Mouse (Mus musculus): Measurements from ENCODE around the gene Mark1.

DNA sequence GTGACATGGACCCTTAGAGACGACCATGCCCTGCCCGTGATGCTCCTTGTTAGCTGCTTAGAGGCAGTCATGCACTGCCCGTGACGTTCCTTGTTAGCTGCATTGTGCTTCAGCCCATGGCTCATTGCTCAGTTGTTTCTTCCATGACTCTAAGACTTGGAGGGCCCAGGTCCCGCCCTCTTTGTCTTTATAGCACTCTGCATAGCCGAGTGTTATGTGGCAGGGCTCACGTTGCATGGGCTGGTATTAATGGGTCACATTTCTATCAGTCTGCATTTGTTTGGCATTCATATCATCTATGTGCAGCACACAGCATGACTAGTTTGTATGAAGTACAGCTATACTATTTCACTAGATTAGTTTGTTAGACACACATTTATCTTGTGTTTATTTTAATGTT, 95.7 kb downstream of the Mark1 start:
- TF ChIP-seq POLR2A (IDR thresholded peaks at IDR 0.05; ENCODE audit: insufficient read depth, low read depth, low read length) (no peak), CTCF (IDR thresholded peaks at IDR 0.05; ENCODE audit: insufficient read depth, low read depth, low read length) (no peak)

Measured in olfactory bulb, adult 2 months (tissue).